Mouse (Mus musculus) cerebellum, adult 18-20 months (tissue): ENCODE data around the gene Rsph3a.

Source experiments
- DNase-seq, 2 experiments: peaks; one replicate each; pipeline ENCODE4 v3.0.0; 2021

The Rsph3a gene

DNA sequence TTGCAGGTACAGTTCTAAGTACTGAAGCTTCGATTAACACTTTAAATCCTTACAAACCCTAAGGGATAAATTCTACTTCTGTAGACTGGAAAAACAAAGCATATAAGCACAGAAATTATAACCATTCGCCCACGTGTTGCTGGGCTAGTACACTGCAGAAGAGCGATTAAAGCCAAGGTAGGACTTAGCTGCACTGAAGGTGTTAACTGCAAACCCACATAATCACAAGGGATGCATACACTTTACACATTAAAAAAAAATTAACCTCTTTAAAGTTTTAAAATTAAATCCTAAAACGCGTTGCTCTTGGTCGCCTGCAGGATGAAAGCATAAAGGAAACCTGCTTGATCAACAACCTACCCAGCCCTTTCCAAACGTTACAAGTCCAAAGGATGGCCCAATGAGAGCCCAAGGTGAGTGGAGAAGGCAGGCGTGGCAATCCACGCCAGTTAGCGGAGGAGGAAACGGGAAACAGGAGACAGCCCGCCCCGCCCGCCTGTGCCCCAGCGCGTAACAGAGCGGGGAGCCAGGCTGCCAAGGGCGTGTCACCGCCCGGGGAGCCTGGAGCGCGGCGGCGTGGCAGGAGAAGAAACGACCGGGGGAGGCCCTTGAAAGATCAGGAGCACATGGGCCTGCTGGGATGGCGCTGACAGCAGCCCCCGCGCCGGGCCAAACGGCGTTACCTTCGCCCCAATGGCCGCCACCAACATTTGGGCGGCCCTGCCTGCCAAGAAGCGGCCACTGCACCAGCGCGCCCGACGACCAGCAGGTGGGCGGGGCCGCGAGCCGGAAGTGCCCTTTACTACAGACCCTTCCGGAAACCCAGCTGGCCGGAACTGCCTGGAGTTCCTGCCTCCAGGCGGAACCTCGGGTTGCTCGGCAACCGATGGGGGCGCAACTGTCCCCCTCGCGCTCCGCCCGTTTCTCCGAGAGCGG lies at the start of gene Rsph3a:
Gene Rsph3a, plus strand, starts transcription at position 498 of the 936 bp plus-strand sequence.
- peak; percentile 85 to 87 for DNase-seq

- no peak for DNase-seq
Observed at GRCm38 (mm10) chr17:7896047-7896635, 49.3 kb upstream of the Rsph3a start.

GRCm38 (mm10) chr17:7897120-7897519 lies 48.3 kb upstream of the Rsph3a start:
- DNase-seq = no peak

DNA sequence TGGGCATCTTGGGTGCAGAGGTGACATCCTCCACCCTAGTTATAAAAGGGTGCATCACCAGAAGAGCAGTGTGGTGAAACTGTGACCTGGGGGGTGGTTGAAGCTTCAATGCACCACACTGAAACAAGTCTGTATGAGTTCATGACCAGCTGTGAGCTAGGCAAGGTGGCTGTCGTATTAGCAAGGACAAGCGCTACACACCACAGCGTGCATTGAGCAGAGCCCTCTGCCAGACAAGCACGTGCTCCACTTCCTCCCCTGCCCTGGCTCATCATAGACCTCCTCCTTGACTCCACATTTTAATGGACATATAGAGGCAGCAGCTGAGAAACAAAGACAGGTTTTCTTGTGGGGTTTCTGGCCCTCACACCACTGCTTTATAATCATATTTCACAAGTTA lies 47.7 kb upstream of the Rsph3a start:
- DNase-seq = no peak

GRCm38 (mm10) chr17:7899233-7899632 lies 46.2 kb upstream of the Rsph3a start:
- DNase-seq = no peak

DNA sequence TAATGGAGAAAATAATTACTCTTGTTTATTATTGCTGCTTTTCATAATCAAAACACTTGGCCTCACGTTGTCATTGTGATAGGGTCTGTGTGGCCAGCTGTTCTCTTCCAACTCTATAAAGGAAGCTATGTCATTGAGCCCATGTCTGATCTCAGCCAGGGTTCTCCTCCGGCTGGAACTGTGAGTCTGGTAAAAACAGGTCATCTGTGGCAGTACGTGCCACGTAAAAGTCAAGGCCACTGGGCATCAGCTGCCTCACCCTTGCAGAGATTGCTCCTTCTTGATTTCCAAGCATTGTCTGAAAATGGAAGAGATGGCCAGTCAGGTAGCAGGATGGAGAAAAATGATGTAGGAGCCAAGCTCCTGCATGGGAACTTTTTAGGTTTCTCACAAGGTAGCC lies 45.5 kb upstream of the Rsph3a start:
- no peak for DNase-seq

GRCm38 (mm10) chr17:7901536-7901935 lies 43.9 kb upstream of the Rsph3a start:
- DNase-seq = no peak

DNA sequence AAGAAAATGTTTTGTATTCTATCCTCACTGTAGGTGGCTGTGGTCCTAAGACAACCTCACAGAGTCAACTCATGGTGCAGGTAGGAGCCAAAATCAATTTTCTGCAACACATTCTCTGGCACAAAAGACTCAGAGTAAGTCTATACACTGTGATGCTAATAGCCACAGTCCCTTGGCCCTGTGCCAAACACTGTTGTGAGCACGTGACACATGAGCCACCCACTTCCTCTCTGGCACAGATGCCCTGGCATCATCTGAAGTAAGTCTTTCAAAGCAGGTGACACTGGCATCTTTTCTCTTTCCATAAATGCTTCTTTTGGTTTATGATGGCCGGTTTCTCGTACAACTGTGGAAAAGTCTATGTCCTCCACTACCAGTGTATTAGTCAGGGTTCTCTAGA lies 43.1 kb upstream of the Rsph3a start:
- DNase-seq = no peak

GRCm38 (mm10) chr17:7904992-7905391 lies 40.4 kb upstream of the Rsph3a start:
- DNase-seq = no peak

- DNase-seq = no peak
Observed at GRCm38 (mm10) chr17:7905936-7906685, 39.3 kb upstream of the Rsph3a start.

- no peak for DNase-seq
Observed at GRCm38 (mm10) chr17:7914596-7915227, 30.7 kb upstream of the Rsph3a start.

- no peak for DNase-seq
Observed at GRCm38 (mm10) chr17:7915791-7916190, 29.6 kb upstream of the Rsph3a start.

- DNase-seq = no peak
Observed at GRCm38 (mm10) chr17:7916782-7917574, 28.4 kb upstream of the Rsph3a start.

GRCm38 (mm10) chr17:7918355-7918754 lies 27.1 kb upstream of the Rsph3a start:
- DNase-seq = no peak

DNA sequence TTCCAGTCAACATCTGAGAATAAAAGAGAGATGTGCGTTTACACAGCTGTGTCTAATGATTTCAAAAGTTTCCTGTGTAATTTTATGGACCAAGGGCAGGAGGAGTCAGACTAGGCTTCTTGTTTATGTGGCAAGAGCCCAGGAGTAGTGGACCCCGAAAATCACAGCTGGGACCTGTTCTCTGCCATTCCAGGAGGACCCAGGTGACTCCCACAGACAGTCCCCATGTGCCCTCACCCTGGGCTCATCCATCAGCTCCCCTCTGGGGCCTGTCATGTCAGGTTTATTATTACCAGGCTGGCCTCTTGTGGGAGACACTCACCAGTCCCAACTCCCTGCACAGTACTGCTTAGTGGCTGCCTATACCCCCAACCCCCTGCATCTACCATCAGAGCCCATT lies 26.2 kb upstream of the Rsph3a start:
- no peak for DNase-seq

GRCm38 (mm10) chr17:7922564-7922963 lies 22.9 kb upstream of the Rsph3a start:
- DNase-seq = no peak

DNA sequence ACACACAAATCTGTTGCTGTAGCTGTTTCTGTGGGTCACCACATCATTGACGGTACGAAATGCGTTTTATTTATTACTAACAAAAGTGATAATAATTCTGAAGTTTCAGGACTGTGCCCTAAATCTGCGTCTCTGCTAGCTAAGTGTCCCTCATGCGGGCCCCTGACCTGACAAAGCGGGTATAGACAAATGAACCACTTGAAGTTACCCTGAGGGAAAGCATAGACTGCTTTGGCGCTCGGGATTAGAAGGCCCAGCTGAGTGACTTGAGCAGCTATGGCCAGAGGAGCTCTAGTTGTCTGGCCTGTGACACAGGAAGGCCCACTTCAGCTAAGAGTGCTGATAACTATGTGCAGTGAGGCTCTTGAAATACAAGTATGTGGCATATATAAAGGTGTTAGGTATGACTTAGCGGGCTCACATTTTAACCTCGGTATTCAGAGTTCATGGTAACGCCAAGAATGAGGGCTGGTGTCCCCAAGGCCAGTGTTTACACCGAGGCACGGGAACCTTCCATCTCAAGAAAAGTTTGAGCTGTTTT lies 21.2 kb upstream of the Rsph3a start:
- DNase-seq = no peak

DNA sequence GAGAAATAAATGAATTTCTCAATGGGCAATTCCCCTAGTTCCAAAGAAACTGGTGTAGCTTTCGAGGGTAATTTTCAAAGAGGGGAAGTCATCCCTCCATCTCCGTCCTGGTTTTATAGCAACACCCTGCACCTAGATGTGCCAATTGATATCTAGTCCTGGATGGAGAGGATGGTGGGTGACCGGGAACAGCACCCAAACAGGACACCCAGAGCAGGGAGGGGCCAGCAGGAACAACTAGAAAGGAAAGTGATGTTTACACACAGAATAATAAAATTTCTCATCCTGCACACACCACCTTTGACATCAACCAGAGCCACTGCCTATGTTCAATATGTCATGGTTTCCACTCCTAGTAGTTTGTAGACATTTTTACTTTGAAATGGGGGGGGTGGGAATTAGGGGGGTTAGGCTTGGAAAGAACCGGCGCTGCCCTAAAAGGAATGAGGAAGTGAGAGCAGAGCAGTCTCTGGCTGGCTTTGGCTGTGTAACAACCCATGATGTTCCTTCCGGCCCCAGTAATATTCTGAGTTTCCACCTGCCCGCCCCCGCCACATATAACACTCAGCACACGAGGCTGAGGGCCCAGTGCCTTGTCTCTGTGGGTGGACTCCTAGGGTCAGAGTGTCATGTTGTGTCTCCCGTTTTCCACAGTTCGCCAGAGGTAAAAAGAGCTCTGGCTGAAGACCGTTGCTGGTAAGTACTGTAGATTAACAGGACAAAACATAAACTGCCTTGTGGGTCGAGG lies 19.8 kb upstream of the Rsph3a start, which contains the start of gene Tagap:
Gene Tagap, plus strand, starts transcription at position 588 of the 748 bp plus-strand sequence.
- DNase-seq = no peak

GRCm38 (mm10) chr17:7927582-7928535 lies 17.6 kb upstream of the Rsph3a start:
- DNase-seq = peak; percentile 57 to 65

GRCm38 (mm10) chr17:7928662-7929061 lies 16.8 kb upstream of the Rsph3a start:
- no peak for DNase-seq
